Mouse (Mus musculus): ENCODE measurements around the gene Pcnp. TPM values are rescaled to one million over a fixed set of nuclear protein-coding genes. Genes with fewer than 3 reads are reported as not detected.
"Not testable (repeated sequence)": the region's sequence is repeated elsewhere in the genome, so short reads cannot be mapped to it uniquely, and the experiment has no call there.

The Pcnp gene
- polyA plus RNA-seq, 1 experiment from 2014 or later, result 228 TPM

GRCm38 (mm10) chr16:56068523-56069070 is 39.1 kb upstream of the Pcnp start:
- H3K4me2 ChIP-seq (replicated peaks; ENCODE audit: low read depth, low read length), result no peak overlapping the region
- no peak overlapping the region for H3K27ac ChIP-seq (ENCODE audit: low read depth, low read length)
- no peak for ATAC-seq (ENCODE audit: low FRiP score, low TSS enrichment)
- H3K4me3 ChIP-seq (ENCODE audit: low read length), result no peak overlapping the region
- no peaks in the 10 kb centered on the region for H3K36me3 ChIP-seq (ENCODE audit: control insufficient read depth, insufficient read depth, low read length)
- 88% methylated on average over 6 of the region's 6 CpGs for WGBS
- no peaks in the 10 kb centered on the region for H3K4me1 ChIP-seq (ENCODE audit: control insufficient read depth, insufficient read depth, low read length)
- H3K9ac ChIP-seq (ENCODE audit: low read depth, low read length), result no peak overlapping the region
- H3K9me3 ChIP-seq (ENCODE audit: control insufficient read depth, low read length), result no peaks in the 10 kb centered on the region
- no peaks in the 10 kb centered on the region for H3K27me3 ChIP-seq (ENCODE audit: control insufficient read depth, insufficient read depth, low read length)

- WGBS, result 60% methylated on average over 8 of the region's 8 CpGs
- H3K27me3 ChIP-seq (ENCODE audit: control insufficient read depth, insufficient read depth, low read length), result no peaks in the 10 kb centered on the region
- H3K27ac ChIP-seq (ENCODE audit: low read depth, low read length), result no peak overlapping the region
- no peak overlapping the region for H3K4me3 ChIP-seq (ENCODE audit: low read length)
- no peak for ATAC-seq (ENCODE audit: low FRiP score, low TSS enrichment)
- no peak overlapping the region for H3K4me2 ChIP-seq (replicated peaks; ENCODE audit: low read depth, low read length)
- H3K4me1 ChIP-seq (ENCODE audit: control insufficient read depth, insufficient read depth, low read length), result no peaks in the 10 kb centered on the region
- H3K9ac ChIP-seq (ENCODE audit: low read depth, low read length), result no peak overlapping the region
- no peaks in the 10 kb centered on the region for H3K9me3 ChIP-seq (ENCODE audit: control insufficient read depth, low read length)
- H3K36me3 ChIP-seq (ENCODE audit: control insufficient read depth, insufficient read depth, low read length), result no peaks in the 10 kb centered on the region
Observed at GRCm38 (mm10) chr16:56066113-56066512, 36.6 kb upstream of the Pcnp start.

- Histone ChIP-seq H3K4me1 (ENCODE audit: control insufficient read depth, insufficient read depth, low read length) (no peaks in the 10 kb centered on the region), H3K9ac (ENCODE audit: low read depth, low read length) (peak overlapping the region; percentile 53; the same call in 1 of the 2 replicates), H3K4me2 (replicated peaks; ENCODE audit: low read depth, low read length) (peak overlapping the region; percentile 53), H3K36me3 (ENCODE audit: control insufficient read depth, insufficient read depth, low read length) (no peaks in the 10 kb centered on the region), H3K27ac (ENCODE audit: low read depth, low read length) (no peak overlapping the region), H3K27me3 (ENCODE audit: control insufficient read depth, insufficient read depth, low read length) (no peaks in the 10 kb centered on the region), H3K9me3 (ENCODE audit: control insufficient read depth, low read length) (no peaks in the 10 kb centered on the region), H3K4me3 (ENCODE audit: low read length) (peak overlapping the region; percentile 39)
- WGBS, result 11% methylated on average over 20 of the region's 20 CpGs
- peak; percentile 97 for ATAC-seq (ENCODE audit: low FRiP score, low TSS enrichment)
Observed at GRCm38 (mm10) chr16:56064334-56064990, 34.9 kb upstream of the Pcnp start.

- Histone ChIP-seq H3K4me2 (replicated peaks; ENCODE audit: low read depth, low read length) (no peak overlapping the region), H3K27ac (ENCODE audit: low read depth, low read length) (no peak overlapping the region), H3K36me3 (ENCODE audit: control insufficient read depth, insufficient read depth, low read length) (no peaks in the 10 kb centered on the region), H3K9me3 (ENCODE audit: control insufficient read depth, low read length) (no peaks in the 10 kb centered on the region), H3K4me1 (ENCODE audit: control insufficient read depth, insufficient read depth, low read length) (no peaks in the 10 kb centered on the region), H3K9ac (ENCODE audit: low read depth, low read length) (no peak overlapping the region), H3K4me3 (ENCODE audit: low read length) (no peak overlapping the region), H3K27me3 (ENCODE audit: control insufficient read depth, insufficient read depth, low read length) (no peaks in the 10 kb centered on the region)
- ATAC-seq (ENCODE audit: low FRiP score, low TSS enrichment), result no peak
- 59% methylated on average over 11 of the region's 11 CpGs for WGBS
Observed at GRCm38 (mm10) chr16:56062981-56063380, 33.4 kb upstream of the Pcnp start.

GRCm38 (mm10) chr16:56061995-56062594 is 32.6 kb upstream of the Pcnp start:
- H3K4me3 ChIP-seq (ENCODE audit: low read length), result no peak overlapping the region
- no peaks in the 10 kb centered on the region for H3K27me3 ChIP-seq (ENCODE audit: control insufficient read depth, insufficient read depth, low read length)
- no peaks in the 10 kb centered on the region for H3K9me3 ChIP-seq (ENCODE audit: control insufficient read depth, low read length)
- H3K27ac ChIP-seq (ENCODE audit: low read depth, low read length), result no peak overlapping the region
- H3K9ac ChIP-seq (ENCODE audit: low read depth, low read length), result no peak overlapping the region
- no peaks in the 10 kb centered on the region for H3K4me1 ChIP-seq (ENCODE audit: control insufficient read depth, insufficient read depth, low read length)
- ATAC-seq (ENCODE audit: low FRiP score, low TSS enrichment), result no peak
- 83% methylated on average over 7 of the region's 7 CpGs for WGBS
- no peaks in the 10 kb centered on the region for H3K36me3 ChIP-seq (ENCODE audit: control insufficient read depth, insufficient read depth, low read length)
- H3K4me2 ChIP-seq (replicated peaks; ENCODE audit: low read depth, low read length), result no peak overlapping the region

- 86% methylated on average over 10 of the region's 10 CpGs for WGBS
Observed at GRCm38 (mm10) chr16:56058151-56058550, 28.6 kb upstream of the Pcnp start.

GRCm38 (mm10) chr16:56056944-56057590 is 27.5 kb upstream of the Pcnp start:
- no peak overlapping the region for H3K4me2 ChIP-seq (replicated peaks; ENCODE audit: low read depth, low read length)
- no peaks in the 10 kb centered on the region for H3K27me3 ChIP-seq (ENCODE audit: control insufficient read depth, insufficient read depth, low read length)
- ATAC-seq (ENCODE audit: low FRiP score, low TSS enrichment), result no peak
- no peak overlapping the region for H3K27ac ChIP-seq (ENCODE audit: low read depth, low read length)
- no peak overlapping the region for H3K4me3 ChIP-seq (ENCODE audit: low read length)
- H3K9ac ChIP-seq (ENCODE audit: low read depth, low read length), result no peak overlapping the region
- WGBS, result 76% methylated on average over 7 of the region's 7 CpGs
- no peaks in the 10 kb centered on the region for H3K9me3 ChIP-seq (ENCODE audit: control insufficient read depth, low read length)
- H3K36me3 ChIP-seq (ENCODE audit: control insufficient read depth, insufficient read depth, low read length), result no peaks in the 10 kb centered on the region
- H3K4me1 ChIP-seq (ENCODE audit: control insufficient read depth, insufficient read depth, low read length), result no peaks in the 10 kb centered on the region

More at GRCm38 (mm10) chr16:56058151-56058550, 28.6 kb upstream of the Pcnp start:
- no peak overlapping the region for H3K4me2 ChIP-seq (replicated peaks; ENCODE audit: low read depth, low read length)
- H3K27ac ChIP-seq (ENCODE audit: low read depth, low read length), result no peak overlapping the region
- ATAC-seq (ENCODE audit: low FRiP score, low TSS enrichment), result no peak
- H3K36me3 ChIP-seq (ENCODE audit: control insufficient read depth, insufficient read depth, low read length), result no peaks in the 10 kb centered on the region
- no peak overlapping the region for H3K4me3 ChIP-seq (ENCODE audit: low read length)
- no peak overlapping the region for H3K9ac ChIP-seq (ENCODE audit: low read depth, low read length)
- H3K9me3 ChIP-seq (ENCODE audit: control insufficient read depth, low read length), result no peaks in the 10 kb centered on the region
- no peaks in the 10 kb centered on the region for H3K4me1 ChIP-seq (ENCODE audit: control insufficient read depth, insufficient read depth, low read length)
- no peaks in the 10 kb centered on the region for H3K27me3 ChIP-seq (ENCODE audit: control insufficient read depth, insufficient read depth, low read length)

DNA sequence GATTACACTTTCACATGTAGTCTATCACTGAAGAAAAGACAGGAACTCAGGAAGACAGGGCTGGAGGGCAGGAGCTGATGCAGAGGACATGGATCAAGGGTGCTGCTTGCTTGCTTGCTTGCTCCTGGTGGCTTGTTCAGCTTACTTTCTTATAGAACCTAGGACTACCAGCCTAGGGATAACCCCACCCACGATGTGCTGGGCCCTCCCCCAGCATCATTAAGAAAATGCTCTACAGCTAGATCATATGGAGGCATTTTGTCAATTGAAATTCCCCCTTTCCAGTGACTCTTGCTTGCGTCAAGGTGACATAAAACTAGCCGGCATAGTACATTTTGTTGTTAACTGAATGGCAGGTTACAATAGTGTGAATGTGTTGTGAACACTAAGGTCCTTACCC is 26.4 kb upstream of the Pcnp start:
- Histone ChIP-seq H3K9me3 (ENCODE audit: control insufficient read depth, low read length) (no peaks in the 10 kb centered on the region), H3K4me1 (ENCODE audit: control insufficient read depth, insufficient read depth, low read length) (no peaks in the 10 kb centered on the region), H3K27ac (ENCODE audit: low read depth, low read length) (no peak overlapping the region), H3K36me3 (ENCODE audit: control insufficient read depth, insufficient read depth, low read length) (no peaks in the 10 kb centered on the region), H3K4me2 (replicated peaks; ENCODE audit: low read depth, low read length) (no peak overlapping the region), H3K4me3 (ENCODE audit: low read length) (no peak overlapping the region), H3K9ac (ENCODE audit: low read depth, low read length) (no peak overlapping the region), H3K27me3 (ENCODE audit: control insufficient read depth, insufficient read depth, low read length) (no peaks in the 10 kb centered on the region)
- 83% methylated on average over 3 of the region's 3 CpGs for WGBS
- no peak for ATAC-seq (ENCODE audit: low FRiP score, low TSS enrichment)

- H3K9me3 ChIP-seq (ENCODE audit: control insufficient read depth, low read length); H3K4me2 ChIP-seq (replicated peaks; ENCODE audit: low read depth, low read length); H3K9ac ChIP-seq (ENCODE audit: low read depth, low read length); ATAC-seq (ENCODE audit: low FRiP score, low TSS enrichment); H3K4me1 ChIP-seq (ENCODE audit: control insufficient read depth, insufficient read depth, low read length); H3K36me3 ChIP-seq (ENCODE audit: control insufficient read depth, insufficient read depth, low read length); H3K27ac ChIP-seq (ENCODE audit: low read depth, low read length); H3K4me3 ChIP-seq (ENCODE audit: low read length); H3K27me3 ChIP-seq (ENCODE audit: control insufficient read depth, insufficient read depth, low read length): not testable (repeated sequence)
- no CpG with 5 or more reads among the region's 4 CpGs for WGBS
Observed at GRCm38 (mm10) chr16:56048038-56048437, 18.5 kb upstream of the Pcnp start, which contains the start of gene Senp7. Senp7 (plus strand) TSS chr16:56048338.

Measured in kidney, embryonic 14.5 days (tissue).